Mouse (Mus musculus): ENCODE data around the gene Ddx4. TPM values are rescaled to one million over a fixed set of nuclear protein-coding genes. Genes with fewer than 3 reads are reported as not detected.
"Not testable (repeated sequence)": the region's sequence is repeated elsewhere in the genome, so short reads cannot be mapped to it uniquely, and the experiment has no call there.

Ddx4 gene
- polyA plus RNA-seq, 1 experiment from 2014 or later, result 0.14 TPM

DNA sequence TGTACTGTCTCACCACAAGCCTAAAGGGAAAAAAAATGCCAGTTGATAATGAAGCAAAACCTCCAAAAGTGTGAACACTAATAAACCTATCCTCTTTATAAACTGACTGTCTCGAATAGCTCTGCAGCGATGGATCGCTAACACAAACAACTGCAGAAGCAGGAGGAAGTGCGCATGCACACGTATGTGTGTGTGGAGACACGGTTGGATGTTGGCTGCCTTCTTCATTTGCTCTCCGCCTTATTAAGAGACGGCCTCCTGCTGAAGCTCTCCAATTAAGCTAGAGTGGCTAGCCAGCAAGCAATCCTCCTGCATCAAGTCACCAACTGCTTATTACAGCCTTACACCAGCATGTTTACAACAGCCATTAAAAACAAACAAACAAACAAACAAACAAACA is 70.0 kb downstream of the Ddx4 start:
- Histone ChIP-seq H3K4me2 (ENCODE audit: low read depth, low read length) (no peak overlapping the region), H3K27ac (ENCODE audit: low read length) (no peak overlapping the region), H3K4me3 (ENCODE audit: low read depth, low read length) (no peak overlapping the region), H3K27me3 (ENCODE audit: control insufficient read depth, insufficient read depth, low read depth, low read length) (no peaks in the 10 kb centered on the region), H3K9me3 (replicated peaks; ENCODE audit: control insufficient read depth, low read length) (no peaks in the 10 kb centered on the region), H3K9ac (ENCODE audit: low read depth, low read length) (no peak overlapping the region), H3K36me3 (ENCODE audit: control insufficient read depth, insufficient read depth) (no peaks in the 10 kb centered on the region), H3K4me1 (ENCODE audit: control insufficient read depth, low read depth, low read length) (no peaks in the 10 kb centered on the region)
- no peak for ATAC-seq (ENCODE audit: low read depth)
- WGBS (ENCODE audit: insufficient replicate concordance), result 74% methylated on average over 8 of the region's 8 CpGs

DNA sequence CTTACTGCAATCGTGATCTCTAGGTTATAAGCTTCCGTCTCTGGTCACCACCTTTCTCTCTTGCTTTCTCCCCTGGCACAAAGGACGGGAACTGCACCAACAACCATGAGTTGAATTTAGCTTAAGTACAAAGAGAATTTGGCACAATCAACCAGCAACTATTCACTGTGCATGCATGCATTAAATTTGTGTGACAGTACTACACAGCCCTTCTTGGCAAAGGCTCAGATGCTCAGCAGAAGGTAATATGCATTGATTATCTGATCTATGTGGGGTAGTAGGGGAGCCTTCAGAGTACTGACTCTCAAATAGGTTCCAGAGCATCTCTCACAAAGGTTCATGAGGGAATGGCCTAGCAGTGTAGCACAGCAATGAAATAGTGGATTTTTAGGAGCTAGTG is 70.5 kb downstream of the Ddx4 start:
- Histone ChIP-seq H3K27ac (ENCODE audit: low read length) (no peak overlapping the region), H3K9ac (ENCODE audit: low read depth, low read length) (no peak overlapping the region), H3K4me1 (ENCODE audit: control insufficient read depth, low read depth, low read length) (no peaks in the 10 kb centered on the region), H3K4me2 (ENCODE audit: low read depth, low read length) (no peak overlapping the region), H3K9me3 (replicated peaks; ENCODE audit: control insufficient read depth, low read length) (no peaks in the 10 kb centered on the region), H3K27me3 (ENCODE audit: control insufficient read depth, insufficient read depth, low read depth, low read length) (no peaks in the 10 kb centered on the region), H3K4me3 (ENCODE audit: low read depth, low read length) (no peak overlapping the region), H3K36me3 (ENCODE audit: control insufficient read depth, insufficient read depth) (no peaks in the 10 kb centered on the region)
- no peak for ATAC-seq (ENCODE audit: low read depth)
- 70% methylated on average over 3 of the region's 3 CpGs for WGBS (ENCODE audit: insufficient replicate concordance)

DNA sequence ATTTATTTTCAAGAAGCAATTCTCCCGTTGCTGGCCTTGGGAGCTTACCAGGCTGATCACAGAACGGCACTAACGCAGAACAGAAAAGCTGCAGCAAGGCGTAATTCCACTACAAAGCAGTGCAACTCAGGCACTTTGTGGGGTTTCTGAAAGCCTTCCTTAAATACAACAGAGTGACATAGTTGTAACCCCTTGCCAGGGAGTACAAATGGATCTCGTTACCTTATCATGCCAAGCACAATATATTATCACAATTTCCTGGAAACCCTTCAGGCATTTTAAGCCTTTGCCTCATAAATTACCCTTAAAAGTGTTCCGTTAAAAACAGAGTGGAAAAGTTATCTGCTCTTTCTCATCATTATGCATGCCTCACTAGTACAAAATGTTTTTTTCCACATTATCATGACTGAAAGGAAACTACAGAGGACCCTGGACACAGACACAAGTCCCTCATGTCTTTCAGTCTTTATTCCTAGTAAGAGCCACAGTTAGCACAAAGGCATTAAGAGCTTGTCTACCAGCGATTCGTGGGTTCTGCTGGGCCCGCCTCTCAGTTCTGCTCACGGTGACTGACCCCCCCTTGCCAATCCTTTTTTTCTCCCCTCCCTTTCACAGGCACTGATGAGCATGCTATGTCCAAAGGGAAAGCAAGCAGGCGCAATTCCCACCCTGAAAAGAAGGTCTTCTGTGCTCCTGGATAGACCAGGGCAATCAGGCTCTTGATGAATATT is 71.5 kb downstream of the Ddx4 start:
- 49% methylated on average over 11 of the region's 11 CpGs for WGBS (ENCODE audit: insufficient replicate concordance)
- ATAC-seq (ENCODE audit: low read depth), result no peak

DNA sequence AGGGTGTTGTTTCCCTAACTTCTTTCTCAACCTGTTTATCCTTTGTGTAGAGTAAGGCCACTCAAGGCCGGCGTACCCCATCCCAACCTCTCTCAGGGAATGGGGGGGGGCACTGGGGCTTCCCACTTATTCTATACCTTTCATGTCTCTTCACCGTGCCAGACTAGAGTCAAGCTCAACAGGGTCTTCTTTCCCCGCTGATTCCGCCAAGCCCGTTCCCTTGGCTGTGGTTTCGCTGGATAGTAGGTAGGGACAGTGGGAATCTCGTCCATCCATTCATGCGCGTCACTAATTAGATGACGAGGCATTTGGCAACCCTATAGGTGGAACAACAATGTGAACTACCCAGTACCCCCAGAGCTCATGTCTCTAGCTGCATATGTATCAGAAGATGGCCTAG is 74.2 kb downstream of the Ddx4 start:
- H3K9ac ChIP-seq (ENCODE audit: low read depth, low read length); H3K4me2 ChIP-seq (ENCODE audit: low read depth, low read length); H3K27ac ChIP-seq (ENCODE audit: low read length); H3K36me3 ChIP-seq (ENCODE audit: control insufficient read depth, insufficient read depth); H3K27me3 ChIP-seq (ENCODE audit: control insufficient read depth, insufficient read depth, low read depth, low read length); H3K4me1 ChIP-seq (ENCODE audit: control insufficient read depth, low read depth, low read length); H3K9me3 ChIP-seq (replicated peaks; ENCODE audit: control insufficient read depth, low read length); H3K4me3 ChIP-seq (ENCODE audit: low read depth, low read length): not testable (repeated sequence)
- 70% methylated on average over 11 of the region's 11 CpGs for WGBS (ENCODE audit: insufficient replicate concordance)
- peak; percentile 48; the same call in 1 of the 2 replicates for ATAC-seq (ENCODE audit: low read depth)

More for the DNA sequence above, 71.5 kb downstream of the Ddx4 start:
- Histone ChIP-seq H3K4me1 (ENCODE audit: control insufficient read depth, low read depth, low read length) (no peaks in the 10 kb centered on the region), H3K9me3 (replicated peaks; ENCODE audit: control insufficient read depth, low read length) (no peaks in the 10 kb centered on the region), H3K9ac (ENCODE audit: low read depth, low read length) (no peak overlapping the region), H3K4me3 (ENCODE audit: low read depth, low read length) (no peak overlapping the region), H3K27ac (ENCODE audit: low read length) (no peak overlapping the region), H3K36me3 (ENCODE audit: control insufficient read depth, insufficient read depth) (no peaks in the 10 kb centered on the region), H3K4me2 (ENCODE audit: low read depth, low read length) (no peak overlapping the region), H3K27me3 (ENCODE audit: control insufficient read depth, insufficient read depth, low read depth, low read length) (no peaks in the 10 kb centered on the region)

DNA sequence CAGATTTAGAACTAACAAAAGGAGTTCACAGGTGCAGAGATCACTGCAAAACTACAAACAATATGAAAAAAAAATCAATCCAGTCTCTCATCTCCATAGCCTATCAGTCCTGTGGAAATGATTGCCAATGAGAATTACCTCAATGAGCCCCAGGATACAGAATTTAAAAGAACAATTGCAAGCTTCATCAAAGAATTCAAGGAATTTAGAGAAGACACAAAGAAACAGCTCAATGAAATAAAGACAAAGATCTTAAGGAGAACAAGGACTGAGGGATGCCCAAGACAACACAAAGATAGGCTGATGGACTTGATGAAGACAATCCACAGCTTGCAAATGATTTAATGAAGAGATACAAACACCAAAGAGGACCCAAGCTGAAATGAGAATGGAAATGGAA is 78.5 kb downstream of the Ddx4 start:
- no peak for ATAC-seq (ENCODE audit: low read depth)
- H3K27ac ChIP-seq (ENCODE audit: low read length), result no peak overlapping the region
- H3K4me1 ChIP-seq (ENCODE audit: control insufficient read depth, low read depth, low read length), result no peaks in the 10 kb centered on the region
- no peak overlapping the region for H3K4me3 ChIP-seq (ENCODE audit: low read depth, low read length)
- no peaks in the 10 kb centered on the region for H3K27me3 ChIP-seq (ENCODE audit: control insufficient read depth, insufficient read depth, low read depth, low read length)
- H3K9ac ChIP-seq (ENCODE audit: low read depth, low read length), result no peak overlapping the region
- H3K36me3 ChIP-seq (ENCODE audit: control insufficient read depth, insufficient read depth), result no peaks in the 10 kb centered on the region
- H3K4me2 ChIP-seq (ENCODE audit: low read depth, low read length), result no peak overlapping the region
- H3K9me3 ChIP-seq (replicated peaks; ENCODE audit: control insufficient read depth, low read length), result no peaks in the 10 kb centered on the region

DNA sequence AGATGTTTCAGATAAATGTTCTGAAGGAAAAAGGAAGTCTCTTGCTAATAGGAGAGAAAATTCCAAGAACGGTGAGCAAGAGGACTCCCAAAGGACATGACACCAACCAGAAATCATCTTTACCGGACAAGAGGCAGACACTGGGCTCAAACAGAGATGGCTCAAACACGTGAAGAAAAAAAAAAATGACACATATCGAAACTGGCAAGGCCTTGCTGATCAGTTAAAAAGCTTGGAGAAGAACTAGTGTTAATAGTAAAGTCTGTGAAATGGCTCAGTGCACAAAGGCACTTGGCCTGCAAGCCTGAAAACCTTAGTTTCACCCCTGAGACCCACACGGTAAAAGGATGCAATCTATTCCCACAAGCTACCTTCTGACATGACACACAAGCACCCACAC is 81.5 kb downstream of the Ddx4 start:
- no peak for ATAC-seq (ENCODE audit: low read depth)
- Histone ChIP-seq H3K27ac (ENCODE audit: low read length) (no peak overlapping the region), H3K9ac (ENCODE audit: low read depth, low read length) (no peak overlapping the region), H3K9me3 (replicated peaks; ENCODE audit: control insufficient read depth, low read length) (no peaks in the 10 kb centered on the region), H3K4me1 (ENCODE audit: control insufficient read depth, low read depth, low read length) (no peaks in the 10 kb centered on the region), H3K4me3 (ENCODE audit: low read depth, low read length) (no peak overlapping the region), H3K4me2 (ENCODE audit: low read depth, low read length) (no peak overlapping the region), H3K36me3 (ENCODE audit: control insufficient read depth, insufficient read depth) (no peaks in the 10 kb centered on the region), H3K27me3 (ENCODE audit: control insufficient read depth, insufficient read depth, low read depth, low read length) (no peaks in the 10 kb centered on the region)
- 69% methylated on average over 5 of the region's 5 CpGs for WGBS (ENCODE audit: insufficient replicate concordance)

DNA sequence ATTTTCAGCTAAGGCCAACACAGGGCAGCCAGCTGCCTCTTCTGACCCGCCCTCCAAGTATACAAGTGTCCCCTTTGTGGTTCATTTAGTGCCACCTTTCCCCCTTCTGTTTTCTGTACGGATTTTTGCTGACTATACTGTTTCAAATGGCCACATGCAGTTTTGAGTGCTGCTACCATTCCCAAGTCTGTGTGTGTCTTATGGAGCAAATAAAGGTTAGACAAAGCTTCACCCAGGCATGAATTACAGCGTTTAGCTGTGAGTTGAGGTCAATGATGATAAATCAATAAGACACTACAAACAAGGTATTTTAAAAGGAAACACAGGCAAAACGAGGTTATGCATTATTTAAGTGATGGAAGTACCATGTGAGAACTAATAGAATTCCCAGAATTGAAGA is 82.7 kb downstream of the Ddx4 start:
- Histone ChIP-seq H3K4me2 (ENCODE audit: low read depth, low read length) (no peak overlapping the region), H3K36me3 (ENCODE audit: control insufficient read depth, insufficient read depth) (no peaks in the 10 kb centered on the region), H3K4me3 (ENCODE audit: low read depth, low read length) (no peak overlapping the region), H3K27ac (ENCODE audit: low read length) (no peak overlapping the region), H3K27me3 (ENCODE audit: control insufficient read depth, insufficient read depth, low read depth, low read length) (no peaks in the 10 kb centered on the region), H3K9me3 (replicated peaks; ENCODE audit: control insufficient read depth, low read length) (no peaks in the 10 kb centered on the region), H3K9ac (ENCODE audit: low read depth, low read length) (no peak overlapping the region), H3K4me1 (ENCODE audit: control insufficient read depth, low read depth, low read length) (no peaks in the 10 kb centered on the region)
- no peak for ATAC-seq (ENCODE audit: low read depth)
- WGBS (ENCODE audit: insufficient replicate concordance), result 53% methylated on average over 4 of the region's 4 CpGs

DNA sequence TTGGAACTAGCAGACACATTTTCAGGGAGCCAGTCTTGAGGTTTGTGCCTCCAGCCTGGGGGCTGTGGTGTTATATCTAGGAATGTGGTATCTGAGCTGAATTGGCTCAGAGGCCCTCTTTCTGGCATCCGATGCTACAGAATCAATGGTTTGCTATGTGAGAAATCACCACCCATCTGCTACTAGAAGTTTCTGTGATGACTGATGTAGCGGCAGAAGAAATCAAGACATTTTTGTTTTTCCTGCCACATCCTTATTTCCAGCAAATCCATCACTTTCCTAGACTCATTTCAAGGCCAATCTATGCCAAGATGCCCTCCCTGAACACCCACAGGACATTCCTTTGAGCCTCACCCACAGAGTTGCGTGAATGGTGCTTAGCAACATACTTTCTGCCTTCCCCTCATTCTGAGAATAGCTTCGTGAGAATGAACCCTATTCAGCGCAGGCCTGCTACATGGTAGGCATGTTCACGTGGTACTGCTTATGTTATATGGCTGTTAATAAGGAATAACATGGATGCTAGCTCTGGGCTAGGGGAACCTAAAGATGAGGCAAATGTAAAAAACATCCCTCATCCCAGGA is 91.6 kb downstream of the Ddx4 start:
- Histone ChIP-seq H3K9me3 (replicated peaks; ENCODE audit: control insufficient read depth, low read length) (no peaks in the 10 kb centered on the region), H3K27me3 (ENCODE audit: control insufficient read depth, insufficient read depth, low read depth, low read length) (no peaks in the 10 kb centered on the region), H3K4me2 (ENCODE audit: low read depth, low read length) (no peak overlapping the region), H3K9ac (ENCODE audit: low read depth, low read length) (no peak overlapping the region), H3K4me3 (ENCODE audit: low read depth, low read length) (no peak overlapping the region), H3K4me1 (ENCODE audit: control insufficient read depth, low read depth, low read length) (no peaks in the 10 kb centered on the region), H3K27ac (ENCODE audit: low read length) (no peak overlapping the region), H3K36me3 (ENCODE audit: control insufficient read depth, insufficient read depth) (no peaks in the 10 kb centered on the region)
- WGBS (ENCODE audit: insufficient replicate concordance), result 68% methylated on average over 6 of the region's 6 CpGs
- no peak for ATAC-seq (ENCODE audit: low read depth)

DNA sequence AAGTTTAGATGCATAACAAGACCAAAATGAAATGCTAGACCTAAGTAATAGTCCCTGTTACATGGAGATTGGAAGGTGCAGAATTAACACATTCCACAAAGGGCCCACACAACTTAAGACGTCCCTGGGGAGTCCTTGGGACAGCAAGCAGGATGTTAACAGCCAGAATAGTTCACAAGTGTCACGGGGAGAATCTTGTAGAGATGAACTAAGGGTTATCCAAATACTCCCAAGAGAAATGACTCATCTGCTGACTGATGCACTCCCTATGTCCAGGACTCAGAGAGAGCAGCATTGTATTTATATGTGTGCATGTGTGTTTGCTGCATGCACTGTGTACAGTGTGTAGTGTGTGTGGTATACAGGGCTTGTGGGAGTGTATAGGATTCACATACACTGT is 95.8 kb downstream of the Ddx4 start:
- Histone ChIP-seq H3K36me3 (ENCODE audit: control insufficient read depth, insufficient read depth) (no peaks in the 10 kb centered on the region), H3K4me2 (ENCODE audit: low read depth, low read length) (no peak overlapping the region), H3K4me1 (ENCODE audit: control insufficient read depth, low read depth, low read length) (no peaks in the 10 kb centered on the region), H3K27me3 (ENCODE audit: control insufficient read depth, insufficient read depth, low read depth, low read length) (no peaks in the 10 kb centered on the region), H3K27ac (ENCODE audit: low read length) (no peak overlapping the region), H3K4me3 (ENCODE audit: low read depth, low read length) (no peak overlapping the region), H3K9ac (ENCODE audit: low read depth, low read length) (no peak overlapping the region), H3K9me3 (replicated peaks; ENCODE audit: control insufficient read depth, low read length) (no peaks in the 10 kb centered on the region)
- ATAC-seq (ENCODE audit: low read depth), result no peak
- 38% methylated on average over 2 of the region's 2 CpGs for WGBS (ENCODE audit: insufficient replicate concordance)

Measured in liver, embryonic 16.5 days (tissue).